Comparison of ENCODE assay signal across 9 mouse cellular contexts in genomic region chr11:58867954-58868330, GRCm38 (mm10). TPM values are rescaled to one million over a fixed set of nuclear protein-coding genes. Genes with fewer than 3 reads are reported as not detected.
DNase-seq lines count a peak whose midpoint lies in the region; ATAC-seq lines count a peak whose summit lies in the region.
"Had no signal": no experiment of that assay in that cellular context is flagged by ENCODE, and none has a peak within 500 bp of the region (broad histone marks: within the 10 kb centered on the region; RNA-seq: fewer than 3 reads in every experiment).

No protein-coding gene starts in this region.

- peak overlapping the region; percentile 80; the same call in 1 of the 2 replicates for H3K9ac ChIP-seq in embryonic facial prominence, embryonic 13.5 days
- H3K9ac ChIP-seq in intestine, embryonic 16.5 days (ENCODE audit: low read depth, low read length) = peak overlapping the region; percentile 83
- H3K9ac ChIP-seq in midbrain, embryonic 13.5 days (replicated peaks) = peak overlapping the region; percentile 90

- H3K27me3 ChIP-seq in embryonic facial prominence, embryonic 13.5 days = no peaks in the 10 kb centered on the region
- H3K27me3 ChIP-seq in intestine, embryonic 16.5 days (replicated peaks; ENCODE audit: control insufficient read depth, insufficient read depth, low read length) = no peaks in the 10 kb centered on the region
- no peaks in the 10 kb centered on the region for H3K27me3 ChIP-seq in midbrain, embryonic 13.5 days

- 77% methylated on average over 6 of the region's 6 CpGs for WGBS in embryonic facial prominence, embryonic 13.5 days
- 73% methylated on average over 6 of the region's 6 CpGs for WGBS in intestine, embryonic 16.5 days
- WGBS in midbrain, embryonic 13.5 days = 85% methylated on average over 6 of the region's 6 CpGs

- DNase-seq in kidney, adult 18-20 months = peak; percentile 10
- no peak for DNase-seq in kidney, postnatal 10 days
- no peak for DNase-seq in thymus, postnatal 36 days
- no peak for DNase-seq in adrenal gland, postnatal 36 days
- no peak for DNase-seq in cerebellum, postnatal 14 days
- DNase-seq: embryo, embryonic 11 days had no signal

- ATAC-seq in embryonic facial prominence, embryonic 13.5 days (ENCODE audit: insufficient number of reproducible peaks, insufficient read depth, low FRiP score, low TSS enrichment, low read depth) = no peak
- 0 out of 2 replicates have a peak, but pooled peaks have one; percentile 12 for ATAC-seq in intestine, embryonic 16.5 days
- no peak for ATAC-seq in midbrain, embryonic 13.5 days

- peaks cover 12% of the 10 kb centered on the region for H3K4me1 ChIP-seq in embryonic facial prominence, embryonic 13.5 days
- 0 out of 2 replicates have a peak, but pooled peaks cover 8% of the 10 kb centered on the region for H3K4me1 ChIP-seq in intestine, embryonic 16.5 days (ENCODE audit: control insufficient read depth, insufficient read depth, low read length)
- peaks cover 14% of the 10 kb centered on the region for H3K4me1 ChIP-seq in midbrain, embryonic 13.5 days (replicated peaks)

- H3K4me2 ChIP-seq in embryonic facial prominence, embryonic 13.5 days = peak overlapping the region; percentile 82
- peak overlapping the region; percentile 53 for H3K4me2 ChIP-seq in intestine, embryonic 16.5 days (ENCODE audit: low read depth, low read length)
- peak overlapping the region; percentile 85 for H3K4me2 ChIP-seq in midbrain, embryonic 13.5 days (replicated peaks)

- H3K4me3 ChIP-seq in embryonic facial prominence, embryonic 13.5 days = peak overlapping the region; percentile 75
- peak overlapping the region; percentile 69 for H3K4me3 ChIP-seq in intestine, embryonic 16.5 days (ENCODE audit: low read length)
- H3K4me3 ChIP-seq in midbrain, embryonic 13.5 days (replicated peaks) = peak overlapping the region; percentile 80

- H3K27ac ChIP-seq in embryonic facial prominence, embryonic 13.5 days = 0 out of 2 replicates have a peak overlapping the region, but pooled peaks have one; percentile 8
- H3K27ac ChIP-seq in intestine, embryonic 16.5 days (ENCODE audit: low read length) = 0 out of 2 replicates have a peak overlapping the region, but pooled peaks have one; percentile 21
- H3K27ac ChIP-seq in midbrain, embryonic 13.5 days = 0 out of 2 replicates have a peak overlapping the region, but pooled peaks have one; percentile 87

- H3K9me3 ChIP-seq in embryonic facial prominence, embryonic 13.5 days = no peaks in the 10 kb centered on the region
- H3K9me3 ChIP-seq in intestine, embryonic 16.5 days (ENCODE audit: control insufficient read depth, low read length) = no peaks in the 10 kb centered on the region
- H3K9me3 ChIP-seq in midbrain, embryonic 13.5 days = no peaks in the 10 kb centered on the region

- peaks cover 28% of the 10 kb centered on the region for H3K36me3 ChIP-seq in embryonic facial prominence, embryonic 13.5 days
- H3K36me3 ChIP-seq in intestine, embryonic 16.5 days (ENCODE audit: control insufficient read depth, insufficient read depth, low read length) = no peaks in the 10 kb centered on the region
- H3K36me3 ChIP-seq in midbrain, embryonic 13.5 days = peaks cover 24% of the 10 kb centered on the region

RNA-seq across cellular contexts. Expression of gene 2810021J22Rik, which starts 0.9 kb away (rescaled TPM):
- polyA plus RNA-seq in embryonic facial prominence, embryonic 13.5 days (2015; fragmentation: Nextera tagmentation; extraction: Ambion mirVana) = 8.8 and 10.3 TPM in 2 replicates
- 5.2 and 5.3 TPM in 2 replicates for polyA plus RNA-seq in intestine, embryonic 16.5 days (2015; fragmentation: Nextera tagmentation; extraction: Ambion mirVana)
- 12.7 and 14.0 TPM in 2 replicates for polyA plus RNA-seq in midbrain, embryonic 13.5 days (2015; fragmentation: Nextera tagmentation; extraction: Ambion mirVana)
- total RNA-seq in adrenal gland, postnatal 36 days (2021) = 1 to 10 TPM; 4.4 to 6.2 TPM

RNA-seq across cellular contexts. Expression of gene Gm12258, which starts 21.0 kb away (rescaled TPM):
- 10.8 and 12.3 TPM in 2 replicates for polyA plus RNA-seq in embryonic facial prominence, embryonic 13.5 days (2015; fragmentation: Nextera tagmentation; extraction: Ambion mirVana)
- 5.2 and 5.6 TPM in 2 replicates for polyA plus RNA-seq in intestine, embryonic 16.5 days (2015; fragmentation: Nextera tagmentation; extraction: Ambion mirVana)
- 18.5 and 21.3 TPM in 2 replicates for polyA plus RNA-seq in midbrain, embryonic 13.5 days (2015; fragmentation: Nextera tagmentation; extraction: Ambion mirVana)
- total RNA-seq in adrenal gland, postnatal 36 days (2021) = 1 to 10 TPM; 3.3 to 3.6 TPM

RNA-seq across cellular contexts. Expression of gene Olfr311, which starts 28.9 kb away (rescaled TPM):
- not detected in 2 replicates for polyA plus RNA-seq in embryonic facial prominence, embryonic 13.5 days (2015; fragmentation: Nextera tagmentation; extraction: Ambion mirVana)
- polyA plus RNA-seq in intestine, embryonic 16.5 days (2015; fragmentation: Nextera tagmentation; extraction: Ambion mirVana) = not detected in 2 replicates
- not detected in 2 replicates for polyA plus RNA-seq in midbrain, embryonic 13.5 days (2015; fragmentation: Nextera tagmentation; extraction: Ambion mirVana)
- not detected for total RNA-seq in adrenal gland, postnatal 36 days (2021)

RNA-seq across cellular contexts. Expression of gene Zfp39, which starts 36.1 kb away (rescaled TPM):
- 6.9 and 7.5 TPM in 2 replicates for polyA plus RNA-seq in embryonic facial prominence, embryonic 13.5 days (2015; fragmentation: Nextera tagmentation; extraction: Ambion mirVana)
- polyA plus RNA-seq in intestine, embryonic 16.5 days (2015; fragmentation: Nextera tagmentation; extraction: Ambion mirVana) = 3.5 and 3.9 TPM in 2 replicates
- polyA plus RNA-seq in midbrain, embryonic 13.5 days (2015; fragmentation: Nextera tagmentation; extraction: Ambion mirVana) = 4.4 and 5.2 TPM in 2 replicates
- 1 to 10 TPM; 3.1 to 3.2 TPM for total RNA-seq in adrenal gland, postnatal 36 days (2021)

RNA-seq across cellular contexts. Expression of gene Olfr312, which starts 38.9 kb away (rescaled TPM):
- polyA plus RNA-seq in embryonic facial prominence, embryonic 13.5 days (2015; fragmentation: Nextera tagmentation; extraction: Ambion mirVana) = not detected in 2 replicates
- polyA plus RNA-seq in intestine, embryonic 16.5 days (2015; fragmentation: Nextera tagmentation; extraction: Ambion mirVana) = not detected in 2 replicates
- not detected in 2 replicates for polyA plus RNA-seq in midbrain, embryonic 13.5 days (2015; fragmentation: Nextera tagmentation; extraction: Ambion mirVana)
- total RNA-seq in adrenal gland, postnatal 36 days (2021) = not detected

Comparison
In these comparisons a context has a peak if more than half of its experiments do, and no peak if none do; other contexts are left out.
1. H3K27ac ChIP-seq: peak in every context shown above with its lines; median percentile 87 in midbrain, embryonic 13.5 days; 21 in intestine, embryonic 16.5 days; 8 in embryonic facial prominence, embryonic 13.5 days.